Mouse (Mus musculus) heart, postnatal 0 days (tissue): ENCODE measurements around the gene Nlrc3. TPM values are rescaled to one million over a fixed set of nuclear protein-coding genes. Genes with fewer than 3 reads are reported as not detected.

ENCODE experiments used
- ATAC-seq: fragments of 200-750 bp; cut with Nextera tagmentation; 2 replicates; pipeline ENCODE4 v1.8.0; 2017; ENCODE audit warnings: low read depth, moderate number of reproducible peaks, moderate library complexity; ENCODE audit not compliant: insufficient read depth
- DNase-seq: peaks from one replicate; pipeline ENCODE4 v3.0.0-alpha.2; 2016; ENCODE audit warnings: low spot score
- H3K27ac ChIP-seq: fragments of 300-500 bp; sonication (generic); 2 replicates; pipeline ENCODE4 v1.5.1; 2014; ENCODE audit warnings: low read depth, mild to moderate bottlenecking
- H3K27me3 ChIP-seq: fragments of 300-500 bp; sonication (generic); 2 replicates; pipeline ENCODE4 v1.6.1; 2014; ENCODE audit warnings: low read length, mixed read lengths; ENCODE audit not compliant: control insufficient read depth, insufficient read depth
- H3K36me3 ChIP-seq: fragments of 300-500 bp; sonication (generic); replicated peaks from 2 replicates; pipeline ENCODE4 v1.6.1; 2014; ENCODE audit warnings: low read length, mixed read lengths; ENCODE audit not compliant: control insufficient read depth, insufficient read depth
- H3K4me1 ChIP-seq: fragments of 300-500 bp; sonication (generic); 2 replicates; pipeline ENCODE4 v1.6.1; 2014; ENCODE audit warnings: antibody characterized with exemption; ENCODE audit not compliant: control insufficient read depth, insufficient read depth
- H3K4me2 ChIP-seq: fragments of 300-500 bp; sonication (generic); 2 replicates; pipeline ENCODE4 v1.6.1; 2014; ENCODE audit warnings: low read depth, mild to moderate bottlenecking, low read length, moderate library complexity
- H3K4me3 ChIP-seq: fragments of 300-500 bp; sonication (generic); 2 replicates; pipeline ENCODE4 v1.5.1; 2014; ENCODE audit warnings: low read depth, low read length
- H3K9ac ChIP-seq: fragments of 300-500 bp; sonication (generic); replicated peaks from 2 replicates; pipeline ENCODE4 v1.6.1; 2014; ENCODE audit warnings: low read depth, low read length, mixed read lengths
- H3K9me3 ChIP-seq: fragments of 300-500 bp; sonication (generic); replicated peaks from 2 replicates; pipeline ENCODE4 v1.6.1; 2016; ENCODE audit warnings: low read length; ENCODE audit not compliant: control insufficient read depth
- CTCF ChIP-seq: IDR thresholded peaks from 2 replicates; pipeline ENCODE4 v1.5.1; 2016; ENCODE audit warnings: antibody characterized with exemption, control low read depth, low read depth
- EP300 ChIP-seq: IDR thresholded peaks from 2 replicates; pipeline ENCODE4 v1.6.1; 2016; ENCODE audit warnings: antibody characterized with exemption, low read depth
- WGBS: fragments of 180-500 bp; shearing (Covaris S2); extraction: QIAGEN DNeasy Blood & Tissue Kit; methylation state at CpG from one replicate; pipeline ENCODE4 v1.1.7; 2014; 5-methylcytosine and 5-hydroxymethylcytosine counted together
- polyA plus RNA-seq: library from polyadenylated mRNA; unstranded; fragments of >200 nt; fragmentation: Nextera tagmentation; extraction: Ambion mirVana; gene quantifications from 2 replicates; pipeline ENCODE4 v1.2.1, GENCODE M21; 2015
- total RNA-seq: library from RNA; depleted of rRNA; stranded (reverse); fragments of >200 nt; gene quantifications from 2 replicates; pipeline ENCODE4 v1.2.3, GENCODE M21; 2014; ENCODE audit warnings: low replicate concordance

Gene Nlrc3
- total and polyA plus RNA-seq, 2 experiments from 2014 or later: 0.15 to 1.2 TPM

GRCm38 (mm10) chr16:4012882-4013570, 36.6 kb upstream of the Nlrc3 start:
- DNase-seq (no peak), ATAC-seq (no peak)
- Histone ChIP-seq H3K36me3 (no peaks in the 10 kb centered on the region), H3K27me3 (no peaks in the 10 kb centered on the region), H3K27ac (no peak overlapping the region), H3K9me3 (no peaks in the 10 kb centered on the region), H3K4me2 (no peak overlapping the region), H3K4me1 (no peaks in the 10 kb centered on the region), H3K4me3 (no peak overlapping the region), H3K9ac (no peak overlapping the region)
- 44% methylated on average over 4 of the region's 4 CpGs for WGBS
- TF ChIP-seq EP300 (no peak), CTCF (no peak)

GRCm38 (mm10) chr16:4003489-4004398, 27.3 kb upstream of the Nlrc3 start, which contains the start of gene Slx4:
TSS of gene Slx4 (minus strand) at chr16:4003770.
- H3K27ac ChIP-seq: peak within 1 kb of the TSS; percentile 80
- no peaks in the 10 kb centered on the region for H3K27me3 ChIP-seq
- H3K36me3 ChIP-seq: peaks cover 28% of the 10 kb centered on the region
- peaks cover 9% of the 10 kb centered on the region; the same call in 1 of the 2 replicates for H3K4me1 ChIP-seq
- ATAC-seq: peak; percentile 97
- 2% methylated on average over 58 of the region's 58 CpGs for WGBS
- no peaks in the 10 kb centered on the region for H3K9me3 ChIP-seq
- peak within 1 kb of the TSS; percentile 68 for H3K9ac ChIP-seq
- H3K4me2 ChIP-seq: peak within 1 kb of the TSS; percentile 92
- peak within 1 kb of the TSS; percentile 72 for H3K4me3 ChIP-seq
- DNase-seq: peak; percentile 97
- TF ChIP-seq CTCF (peak; percentile 32; the same call in 1 of the 2 replicates), EP300 (no peak)

DNA sequence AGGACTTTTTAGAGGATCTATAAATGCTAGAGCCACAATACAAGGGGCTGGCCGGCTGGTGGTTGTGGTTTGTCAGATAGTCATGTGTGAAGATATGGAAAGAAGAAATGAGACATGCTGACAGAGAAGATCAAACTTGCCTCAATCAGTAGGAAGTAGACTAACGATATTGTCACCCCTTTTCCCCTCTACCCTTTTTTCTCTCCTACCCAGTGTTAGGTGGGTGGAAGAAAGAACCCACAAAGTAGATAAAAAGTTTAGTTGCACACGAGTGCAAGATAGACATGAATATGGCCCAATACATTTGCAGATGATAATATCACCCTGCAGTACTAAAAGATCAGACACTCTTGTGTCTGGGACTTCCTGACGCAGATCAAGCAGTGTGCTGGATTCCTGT, 12.0 kb upstream of the Nlrc3 start:
- TF ChIP-seq CTCF (no peak), EP300 (no peak)
- Histone ChIP-seq H3K4me1 (no peaks in the 10 kb centered on the region), H3K9ac (no peak overlapping the region), H3K27me3 (no peaks in the 10 kb centered on the region), H3K36me3 (peaks cover 97% of the 10 kb centered on the region), H3K4me3 (no peak overlapping the region), H3K9me3 (no peaks in the 10 kb centered on the region), H3K27ac (no peak overlapping the region), H3K4me2 (no peak overlapping the region)
- DNase-seq (no peak), ATAC-seq (no peak)
- 86% methylated on average over 4 of the region's 4 CpGs for WGBS

GRCm38 (mm10) chr16:3983146-3983700, 6.8 kb upstream of the Nlrc3 start:
- no peak for ATAC-seq
- no peak overlapping the region for H3K27ac ChIP-seq
- no peak for DNase-seq
- H3K4me2 ChIP-seq: no peak overlapping the region
- H3K9me3 ChIP-seq: no peaks in the 10 kb centered on the region
- WGBS: 64% methylated on average over 7 of the region's 7 CpGs
- no peak overlapping the region for H3K9ac ChIP-seq
- no peak overlapping the region for H3K4me3 ChIP-seq
- no peaks in the 10 kb centered on the region for H3K4me1 ChIP-seq
- peaks cover 88% of the 10 kb centered on the region for H3K36me3 ChIP-seq
- TF ChIP-seq CTCF: no peak
- TF ChIP-seq EP300: no peak
- no peaks in the 10 kb centered on the region for H3K27me3 ChIP-seq

- Histone ChIP-seq H3K9ac (no peak overlapping the region), H3K4me1 (no peaks in the 10 kb centered on the region), H3K9me3 (no peaks in the 10 kb centered on the region), H3K4me2 (no peak overlapping the region), H3K36me3 (peaks cover 78% of the 10 kb centered on the region), H3K27me3 (no peaks in the 10 kb centered on the region), H3K4me3 (no peak overlapping the region), H3K27ac (no peak overlapping the region)
- no peak for TF ChIP-seq EP300
- TF ChIP-seq CTCF: no peak
- DNase-seq (no peak), ATAC-seq (no peak)
- WGBS: 83% methylated on average over 4 of the region's 4 CpGs
Observed at GRCm38 (mm10) chr16:3982173-3982572, 5.7 kb upstream of the Nlrc3 start.
